Comparison of ENCODE assay signal across 8 mouse cellular contexts in genomic region chr10:88731496-88732308, GRCm38 (mm10). TPM values are rescaled to one million over a fixed set of nuclear protein-coding genes. Genes with fewer than 3 reads are reported as not detected.
DNase-seq lines count a peak whose midpoint lies in the region; ATAC-seq and TF ChIP-seq lines count a peak whose summit lies in the region.

No protein-coding gene starts in this region.

- DNase-seq in kidney, adult 2 months, result peak; percentile 45
- no peak for DNase-seq in kidney, adult 9 months
- no peak for DNase-seq in ES-E14 (ENCODE audit: low read depth, low spot score)
- DNase-seq in limb, embryonic 10.5 days (ENCODE audit: low spot score), result no peak
- no peak for DNase-seq in cerebellum, adult 8-10 months
- DNase-seq in cerebellum, adult 11-12 months, result no peak

- WGBS in kidney, adult 2 months, result under 1% methylated on average over 61 of the region's 61 CpGs
- 2% methylated on average over 61 of the region's 61 CpGs for WGBS in limb, embryonic 10.5 days
- WGBS in neural tube, embryonic 12.5 days, result 2% methylated on average over 61 of the region's 61 CpGs

- peaks cover 4% of the 10 kb centered on the region for H3K4me1 ChIP-seq in kidney, adult 2 months (ENCODE audit: control insufficient read depth, insufficient read depth, low read length)
- H3K4me1 ChIP-seq in ES-E14 (ENCODE audit: control insufficient read depth in 2 of 2, insufficient read depth in 2 of 2, low read length in 2 of 2, poor library complexity in 1 of 2), result peaks cover 0 to 2% of the 10 kb centered on the region in 2 experiments; a peak in 1 of 4 replicates
- H3K4me1 ChIP-seq in embryonic fibroblast, embryonic 13.5 days (ENCODE audit: control insufficient read depth, insufficient read depth, low read length), result peaks cover 2% of the 10 kb centered on the region; the same call in 1 of the 2 replicates
- peaks cover 11% of the 10 kb centered on the region for H3K4me1 ChIP-seq in limb, embryonic 10.5 days
- H3K4me1 ChIP-seq in neural tube, embryonic 12.5 days, result peaks cover 12% of the 10 kb centered on the region

- no peak for TF ChIP-seq POLR2A in kidney, adult 2 months (IDR thresholded peaks at IDR 0.05; ENCODE audit: low read depth, low read length)
- TF ChIP-seq POLR2A in embryonic fibroblast, embryonic 13.5 days (IDR thresholded peaks at IDR 0.05; ENCODE audit: low read depth, low read length), result no peak

- H3K4me3 ChIP-seq in kidney, adult 2 months (ENCODE audit: insufficient read depth, low read depth, low read length), result peak overlapping the region; percentile 85
- peak overlapping the region; percentile 73 to 76 for H3K4me3 ChIP-seq in ES-E14 (ENCODE audit: insufficient read depth in 1 of 2, low read depth in 1 of 2, low read length in 2 of 2, poor library complexity in 1 of 2, severe bottlenecking in 1 of 2)
- H3K4me3 ChIP-seq in embryonic fibroblast, embryonic 13.5 days (ENCODE audit: insufficient read depth, low read length), result peak overlapping the region; percentile 83
- peak overlapping the region; percentile 94 for H3K4me3 ChIP-seq in limb, embryonic 10.5 days
- H3K4me3 ChIP-seq in neural tube, embryonic 12.5 days, result peak overlapping the region; percentile 90

- H3K9ac ChIP-seq in ES-E14 (ENCODE audit: insufficient read depth, low read depth, low read length, poor library complexity, severe bottlenecking), result peak overlapping the region; percentile 88
- peak overlapping the region; percentile 89 for H3K9ac ChIP-seq in neural tube, embryonic 12.5 days

- TF ChIP-seq CTCF in kidney, adult 2 months (conservative IDR thresholded peaks at IDR 0.05; ENCODE audit: insufficient read depth, insufficient read length, low read depth, low read length), result no peak
- TF ChIP-seq CTCF in embryonic fibroblast, embryonic 13.5 days (IDR thresholded peaks at IDR 0.05; ENCODE audit: borderline replicate concordance, insufficient read depth, low read length), result no peak

- ATAC-seq in neural tube, embryonic 12.5 days (ENCODE audit: low FRiP score, low read depth), result peak; percentile 30

- no peaks in the 10 kb centered on the region for H3K27me3 ChIP-seq in kidney, adult 2 months (replicated peaks; ENCODE audit: control insufficient read depth, insufficient read depth, low read length)
- no peaks in the 10 kb centered on the region for H3K27me3 ChIP-seq in limb, embryonic 10.5 days (ENCODE audit: low read depth, poor library complexity, severe bottlenecking)
- no peaks in the 10 kb centered on the region for H3K27me3 ChIP-seq in neural tube, embryonic 12.5 days (replicated peaks)

- H3K27ac ChIP-seq in kidney, adult 2 months (ENCODE audit: insufficient read depth, low read depth, low read length), result peak overlapping the region; percentile 67
- H3K27ac ChIP-seq in ES-E14 (ENCODE audit: insufficient read depth, low read depth, low read length, poor library complexity, severe bottlenecking), result no peak overlapping the region
- H3K27ac ChIP-seq in embryonic fibroblast, embryonic 13.5 days (ENCODE audit: insufficient read depth, low read length), result peak overlapping the region; percentile 71
- H3K27ac ChIP-seq in limb, embryonic 10.5 days, result peak overlapping the region; percentile 92
- H3K27ac ChIP-seq in neural tube, embryonic 12.5 days, result no peak overlapping the region

- H3K36me3 ChIP-seq in kidney, adult 2 months (ENCODE audit: control insufficient read depth, insufficient read depth, low read length), result no peaks in the 10 kb centered on the region
- H3K36me3 ChIP-seq in ES-E14 (ENCODE audit: control insufficient read depth, insufficient read depth, low read length, poor library complexity, severe bottlenecking), result no peaks in the 10 kb centered on the region
- H3K36me3 ChIP-seq in limb, embryonic 10.5 days, result peaks cover 14% of the 10 kb centered on the region
- 0 out of 2 replicates have a peak, but pooled peaks cover 6% of the 10 kb centered on the region for H3K36me3 ChIP-seq in neural tube, embryonic 12.5 days

- H3K9me3 ChIP-seq in ES-E14 (ENCODE audit: control insufficient read depth, insufficient read depth, low read depth, low read length), result no peaks in the 10 kb centered on the region
- no peaks in the 10 kb centered on the region for H3K9me3 ChIP-seq in limb, embryonic 10.5 days (replicated peaks)
- no peaks in the 10 kb centered on the region for H3K9me3 ChIP-seq in neural tube, embryonic 12.5 days

- in situ Hi-C loops in ES-E14 (cut with MboI; ENCODE audit: low sequenced_read_pairs in 2 of 2, unreplicated experiment in 2 of 2), result no loop called here

- H3K4me2 ChIP-seq in neural tube, embryonic 12.5 days (replicated peaks), result peak overlapping the region; percentile 94

TF ChIP-seq in ES-E14, 5 proteins besides CTCF, POLR2A, EP300 and RAD21:
- no peak for TF ChIP-seq ZC3H11A (IDR thresholded peaks at IDR 0.05; ENCODE audit: borderline replicate concordance, low read depth, low read length)
- TF ChIP-seq HCFC1 (IDR thresholded peaks at IDR 0.05; ENCODE audit: borderline replicate concordance, insufficient read depth, low read length), result no peak
- 0 out of 2 replicates have a peak, but pooled peaks have one; percentile 10 for TF ChIP-seq CHD2 (IDR thresholded peaks at IDR 0.05; ENCODE audit: low read depth, low read length)
- no peak for TF ChIP-seq ZNF384 (IDR thresholded peaks at IDR 0.05; ENCODE audit: low read depth, low read length)
- TF ChIP-seq MAFK (IDR thresholded peaks at IDR 0.05; ENCODE audit: insufficient read depth, low read depth, low read length), result no peak

RNA-seq across cellular contexts. Expression of gene Arl1, which starts 1.0 kb away (rescaled TPM):
- polyA plus RNA-seq in kidney, adult 2 months (2012; rRNA removed), result 23.2 and 33.6 TPM in 2 replicates
- 57.0 and 63.8 TPM in 2 replicates for total RNA-seq in ES-E14 (2012; rRNA removed)
- 233 and 246 TPM in 2 replicates for polyA plus RNA-seq in embryonic fibroblast, embryonic 13.5 days (2011; ENCODE audit: insufficient read length, low read depth, missing spikeins)
- 149 and 174 TPM in 2 replicates for polyA plus RNA-seq in limb, embryonic 10.5 days (2016; fragmentation: Nextera tagmentation; extraction: Ambion mirVana)
- 137 and 145 TPM in 2 replicates for polyA plus RNA-seq in neural tube, embryonic 12.5 days (2016; fragmentation: Nextera tagmentation; extraction: Ambion mirVana)

RNA-seq across cellular contexts. Expression of gene Spic, which starts 46.9 kb away (rescaled TPM):
- 0.34 TPM in 1 of 2 replicates, not detected in the other for polyA plus RNA-seq in kidney, adult 2 months (2012; rRNA removed)
- 2.4 and 4.1 TPM in 2 replicates for total RNA-seq in ES-E14 (2012; rRNA removed)
- not detected in 2 replicates for polyA plus RNA-seq in embryonic fibroblast, embryonic 13.5 days (2011; ENCODE audit: insufficient read length, low read depth, missing spikeins)
- not detected in 2 replicates for polyA plus RNA-seq in limb, embryonic 10.5 days (2016; fragmentation: Nextera tagmentation; extraction: Ambion mirVana)
- 0.26 TPM in 1 of 2 replicates, not detected in the other for polyA plus RNA-seq in neural tube, embryonic 12.5 days (2016; fragmentation: Nextera tagmentation; extraction: Ambion mirVana)

Comparison
In these comparisons a context has a peak if more than half of its experiments do, and no peak if none do; other contexts are left out.
1. H3K27ac ChIP-seq: peak in kidney, adult 2 months (single experiment), embryonic fibroblast, embryonic 13.5 days (single experiment) and limb, embryonic 10.5 days (single experiment); none in ES-E14 (single experiment) and neural tube, embryonic 12.5 days (single experiment).
2. Peak in every context shown above with its lines, with median percentiles within 50 percentile points of each other: H3K4me3 ChIP-seq.